Mouse (Mus musculus): Measurements from ENCODE around the gene Copa.
A peak's percentile ranks its signal among the peaks of the same experiment; 100 is the strongest.

Gene Copa

DNA sequence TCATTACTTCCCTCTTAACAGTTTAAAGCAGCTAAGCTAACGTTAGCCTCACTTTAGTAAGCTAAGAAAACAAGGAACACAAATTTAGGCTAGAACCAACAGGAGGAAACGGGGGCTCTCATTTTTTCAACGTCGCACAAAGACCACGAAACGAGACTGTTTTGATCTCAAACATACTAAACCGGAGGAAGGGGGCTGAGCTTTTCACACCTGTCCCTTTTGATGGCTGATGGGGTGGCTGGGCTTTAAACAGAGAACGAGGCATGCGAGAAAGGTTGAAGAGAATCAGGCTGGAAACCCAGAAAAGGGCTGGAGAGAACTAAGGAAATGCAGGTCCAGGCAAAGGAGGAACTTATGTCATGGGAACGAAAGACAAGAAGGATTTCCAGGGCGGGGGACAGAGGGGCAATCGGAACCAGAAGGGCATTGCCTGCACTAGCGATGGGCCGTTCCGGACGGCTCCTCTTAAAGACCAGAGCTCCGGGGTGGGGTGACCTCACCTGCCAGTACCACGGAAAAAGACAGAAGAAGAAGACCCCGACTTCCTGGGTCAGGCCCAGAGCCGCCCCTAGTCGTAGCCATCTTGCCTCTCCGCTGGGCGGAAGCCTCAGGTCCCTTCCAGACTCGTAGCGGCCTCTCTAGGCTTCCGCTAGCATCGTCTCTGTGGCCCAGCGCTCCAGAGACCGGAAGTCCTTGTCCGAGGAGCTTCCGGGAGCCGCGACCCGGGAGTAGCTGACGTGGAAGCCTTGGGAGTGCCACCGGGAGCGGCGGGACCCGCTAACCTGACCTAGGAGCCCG lies at the start of gene Copa, which contains the start of gene Ncstn:
Gene Copa (plus strand): TSS at position 429 of the 798 bp plus-strand sequence.
Gene Ncstn (minus strand): TSS at position 695 of the 798 bp plus-strand sequence.
- peak; percentile 93 for DNase-seq

GRCm38 (mm10) chr1:172046410-172046809 lies 35.9 kb upstream of the Copa start:
- DNase-seq: no peak

- DNase-seq: peak; percentile 33
Measured at GRCm38 (mm10) chr1:172046938-172047337, 35.4 kb upstream of the Copa start.

DNA sequence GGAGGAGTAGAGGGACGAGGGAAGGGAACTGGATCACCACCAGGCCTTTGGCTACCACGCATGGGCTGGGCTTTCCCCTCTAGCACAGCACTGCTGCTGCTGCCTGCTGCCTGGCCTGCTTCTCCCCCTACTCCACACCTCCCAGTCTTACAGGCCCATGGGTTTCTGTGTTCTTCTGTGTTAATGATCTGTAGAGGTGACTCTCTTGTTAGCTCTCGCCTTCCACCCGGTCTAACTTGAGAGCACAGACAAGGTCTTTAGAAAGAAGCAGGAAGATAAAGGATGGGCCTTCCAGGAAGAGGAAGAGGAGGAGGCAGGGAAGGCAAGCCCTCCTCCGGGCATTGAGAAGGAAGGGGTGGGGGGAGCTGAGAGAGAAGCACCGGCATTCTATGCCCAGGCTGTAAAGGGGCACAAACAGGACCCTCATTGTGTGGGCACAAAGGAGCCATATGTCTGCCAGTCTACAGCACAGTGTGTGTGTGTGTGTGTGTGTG lies 34.0 kb upstream of the Copa start:
- DNase-seq: no peak

GRCm38 (mm10) chr1:172049131-172049782 lies 33.1 kb upstream of the Copa start:
- no peak for DNase-seq

DNA sequence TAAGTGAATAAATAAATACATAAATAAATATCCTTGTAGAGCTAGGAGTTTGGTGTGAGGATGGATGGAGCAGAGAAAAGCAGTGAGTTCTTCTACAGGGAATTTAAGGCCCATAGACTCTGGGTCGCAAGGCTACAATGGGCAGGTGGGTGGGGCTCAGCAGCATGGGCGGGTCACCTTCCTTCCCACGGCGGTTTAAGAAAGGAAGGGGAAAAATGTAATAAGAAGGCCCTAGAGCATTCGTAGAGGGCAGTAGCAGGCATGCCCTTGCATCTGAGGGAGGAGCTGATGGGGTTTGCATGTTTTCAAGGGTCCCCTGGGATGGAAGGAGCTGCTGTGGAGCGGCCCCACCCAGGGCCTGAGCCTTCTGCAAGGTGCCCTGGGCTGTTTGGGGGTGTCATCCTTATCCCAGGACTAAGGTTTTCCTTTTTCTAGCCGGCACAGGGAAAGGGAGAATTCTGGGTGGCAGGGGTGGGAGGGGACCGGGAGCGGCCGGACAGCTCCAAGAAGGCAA lies 29.5 kb upstream of the Copa start:
- no peak for DNase-seq

GRCm38 (mm10) chr1:172053541-172054440 lies 28.5 kb upstream of the Copa start:
- DNase-seq: no peak

GRCm38 (mm10) chr1:172056251-172056650 lies 26.1 kb upstream of the Copa start:
- no peak for DNase-seq

- no peak for DNase-seq
Measured at GRCm38 (mm10) chr1:172057491-172057921, 24.8 kb upstream of the Copa start, which contains the start of gene Nhlh1. Nhlh1 (minus strand) TSS chr1:172057573.

DNA sequence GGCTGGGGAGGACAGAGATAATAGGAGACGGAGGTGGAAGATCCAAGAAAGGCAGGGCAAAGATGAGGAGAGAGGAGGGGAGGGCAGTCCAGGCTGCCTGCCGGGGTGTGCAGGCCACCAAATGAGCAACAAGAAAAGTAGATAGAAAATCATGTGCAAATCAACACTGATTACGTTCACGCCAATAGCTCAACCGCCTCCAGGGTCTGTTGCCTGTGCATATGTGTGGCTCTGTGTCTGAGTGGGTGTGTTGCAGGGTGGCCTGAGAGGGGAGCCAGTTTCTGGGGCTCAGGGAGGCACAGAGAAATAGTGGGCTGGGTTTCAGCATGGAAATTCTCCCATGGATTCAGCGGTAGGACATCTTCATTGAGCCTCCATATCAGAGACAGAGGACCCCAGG lies 24.0 kb upstream of the Copa start:
- DNase-seq: no peak

DNA sequence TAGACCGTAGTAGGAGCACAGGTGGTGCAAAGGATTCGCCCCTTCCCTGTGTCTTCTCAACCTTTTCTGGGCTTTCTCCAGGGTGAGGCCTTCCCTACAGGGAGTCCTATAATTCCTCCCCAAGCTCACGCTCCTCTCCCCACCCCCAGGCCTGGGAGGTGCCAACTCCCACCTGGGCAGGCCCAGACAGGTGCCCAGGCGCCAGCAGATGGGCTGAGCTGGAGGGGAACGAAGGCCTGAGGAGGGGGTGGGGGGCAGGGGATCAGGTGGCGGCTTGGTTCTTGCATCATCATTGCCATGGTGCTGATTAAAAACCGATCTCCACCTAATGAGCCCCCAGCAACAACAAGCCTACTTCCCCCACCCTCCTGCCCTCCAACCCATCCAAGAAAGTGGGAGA lies 23.5 kb upstream of the Copa start:
- DNase-seq: no peak

- no peak for DNase-seq
Measured at GRCm38 (mm10) chr1:172060659-172061058, 21.7 kb upstream of the Copa start.

DNA sequence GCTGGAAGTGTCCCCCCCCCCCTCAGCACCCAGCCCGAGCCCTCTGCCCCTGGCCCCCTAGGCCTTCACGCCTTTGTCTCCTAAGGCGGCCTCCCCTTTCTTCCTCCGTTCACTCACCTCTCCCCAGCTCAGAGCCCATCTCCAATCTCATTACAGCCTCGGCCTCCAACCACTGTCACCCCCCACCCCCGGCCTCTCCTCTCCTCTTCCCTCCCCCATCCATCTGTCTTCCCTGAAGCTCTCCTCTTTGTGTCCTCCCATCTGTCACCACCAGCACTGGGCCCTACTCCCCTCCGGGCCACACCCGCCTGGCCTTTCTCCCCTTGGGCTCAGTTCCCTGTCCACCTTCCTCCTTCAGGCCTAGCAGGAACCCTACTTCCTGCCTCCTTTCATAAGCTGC lies 21.1 kb upstream of the Copa start:
- no peak for DNase-seq

GRCm38 (mm10) chr1:172062101-172062500 lies 20.2 kb upstream of the Copa start:
- no peak for DNase-seq

DNA sequence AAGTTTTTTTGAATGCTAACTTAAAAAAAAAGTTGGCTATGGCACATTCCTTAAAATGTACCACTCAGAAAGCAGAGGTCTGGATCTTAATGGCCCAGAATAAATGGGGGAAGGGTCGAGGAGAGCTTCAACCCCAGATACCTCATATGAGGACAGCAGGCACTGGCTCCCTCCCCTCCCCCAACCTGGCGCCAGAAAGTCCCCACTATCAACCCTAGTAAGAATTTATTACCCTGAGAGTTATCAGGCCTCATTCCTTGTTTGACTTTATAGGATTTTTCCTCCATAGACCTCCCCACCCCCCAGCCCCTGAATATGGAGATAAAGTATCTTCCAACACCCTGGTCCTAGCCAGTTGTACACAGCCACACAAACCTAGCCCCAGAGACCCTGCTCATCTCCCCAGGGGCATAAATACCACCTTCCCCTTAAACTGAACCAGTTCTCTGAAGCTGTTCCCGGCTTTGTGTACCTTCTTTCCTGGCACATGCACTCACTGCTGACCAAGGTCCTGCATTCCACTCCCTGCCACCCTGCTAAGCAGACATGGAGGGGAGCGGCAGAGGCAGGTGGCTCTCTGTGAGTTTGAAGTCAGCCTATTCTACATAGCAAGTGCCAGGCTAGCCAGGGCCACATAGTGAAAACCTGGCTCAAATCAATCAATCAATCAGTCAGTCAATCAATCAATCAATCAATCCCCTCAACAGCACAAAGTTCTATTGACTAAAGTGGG lies 18.9 kb upstream of the Copa start:
- no peak for DNase-seq

DNA sequence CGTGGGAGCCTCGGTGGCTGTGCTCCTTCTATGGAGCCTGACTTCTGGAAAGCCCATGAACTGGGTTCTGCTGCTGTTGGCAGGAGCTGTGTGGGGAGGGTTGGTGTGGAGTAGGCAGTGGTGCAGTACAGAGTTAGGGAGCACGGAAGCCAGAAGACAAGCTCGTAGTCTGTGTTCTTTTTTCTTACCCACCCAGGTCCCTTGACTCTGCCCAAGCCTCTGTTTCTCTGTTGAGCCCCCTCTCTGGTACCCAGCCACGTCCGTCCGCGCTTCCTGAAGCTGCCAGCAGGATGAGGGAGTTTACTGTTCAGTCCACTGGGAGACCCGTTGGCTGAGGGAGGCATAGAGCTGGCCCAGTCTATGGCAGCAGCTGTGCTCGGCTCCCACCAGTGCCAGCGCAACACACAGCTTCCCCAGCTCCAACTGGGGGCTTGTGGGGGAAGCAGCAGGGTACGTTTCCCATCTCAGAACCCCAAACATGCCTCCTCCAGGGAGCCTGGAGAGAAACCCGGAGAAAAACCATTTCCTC lies 17.7 kb upstream of the Copa start:
- DNase-seq: no peak

GRCm38 (mm10) chr1:172070227-172070626 lies 12.1 kb upstream of the Copa start:
- DNase-seq: no peak

GRCm38 (mm10) chr1:172071556-172071955 lies 10.8 kb upstream of the Copa start:
- no peak for DNase-seq

- DNase-seq: no peak
Measured at GRCm38 (mm10) chr1:172072604-172073003, 9.7 kb upstream of the Copa start.

GRCm38 (mm10) chr1:172077981-172078380 lies 4.3 kb upstream of the Copa start:
- DNase-seq: no peak

DNA sequence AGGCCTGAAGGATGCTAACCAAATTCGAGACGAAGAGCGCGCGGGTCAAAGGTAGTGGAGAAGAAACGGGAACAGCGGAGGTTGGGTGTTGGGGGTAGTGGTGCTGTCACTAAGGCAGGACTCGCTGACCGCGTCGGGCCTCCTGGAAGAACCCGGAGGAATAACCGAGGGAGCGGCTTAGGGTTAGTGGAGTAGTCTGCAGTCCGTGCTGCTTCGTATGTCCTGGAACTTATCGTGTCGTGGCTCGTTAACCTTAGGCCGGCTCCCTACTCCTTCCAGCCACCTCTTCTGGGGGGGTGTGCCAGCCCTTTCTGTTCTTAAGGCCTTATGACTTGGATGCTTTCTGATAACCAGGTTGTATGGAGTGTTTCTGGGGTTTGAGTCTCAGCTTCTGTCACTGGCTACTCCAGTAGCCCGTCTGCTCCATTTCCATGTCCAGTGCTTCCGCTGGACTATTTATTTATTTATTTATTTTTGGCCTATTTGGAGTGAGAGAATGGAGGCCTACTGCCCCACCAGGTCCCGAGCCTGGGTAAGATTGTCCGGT lies 643 bp downstream of the Copa start:
- DNase-seq: no peak

All from cerebellum, adult 11-12 months (tissue).